Mouse (Mus musculus): ENCODE measurements around the gene Rpl4. TPM values are rescaled to one million over a fixed set of nuclear protein-coding genes. Genes with fewer than 3 reads are reported as not detected.

Gene Rpl4
- polyA plus RNA-seq, 1 experiment from 2014 or later: 902 TPM

DNA sequence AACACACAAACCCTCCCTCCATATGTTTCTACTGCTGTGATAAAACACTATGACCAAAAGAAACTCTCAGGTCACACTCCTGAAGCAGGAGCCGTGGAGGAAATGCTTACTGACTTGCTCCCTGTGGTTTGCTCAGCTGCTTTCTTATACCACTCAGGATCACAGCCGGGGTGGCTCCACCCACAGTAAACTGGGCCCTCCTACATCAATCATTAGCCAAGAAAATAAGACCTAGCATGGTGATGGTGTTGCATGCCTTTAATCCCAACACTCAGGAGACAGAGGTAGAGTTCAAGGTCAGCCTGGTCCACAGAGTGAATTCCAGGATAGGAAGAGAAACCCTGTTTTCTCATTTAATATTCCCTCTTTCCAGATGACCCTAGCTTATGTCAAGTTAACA, 26.7 kb downstream of the Rpl4 start:
- H3K27me3 ChIP-seq (ENCODE audit: control insufficient read depth, insufficient read depth, low read length): no peaks in the 10 kb centered on the region
- DNase-seq (ENCODE audit: low spot score) (peak; percentile 73), ATAC-seq (ENCODE audit: low FRiP score, low TSS enrichment) (peak; percentile 82)
- H3K4me1 ChIP-seq (replicated peaks; ENCODE audit: control insufficient read depth, insufficient read depth): no peaks in the 10 kb centered on the region
- H3K36me3 ChIP-seq (ENCODE audit: control insufficient read depth, insufficient read depth, low read length): no peaks in the 10 kb centered on the region
- H3K9me3 ChIP-seq (ENCODE audit: control insufficient read depth, low read length): no peaks in the 10 kb centered on the region
- TF ChIP-seq CTCF (IDR thresholded peaks at IDR 0.05; ENCODE audit: low read depth) (no peak), EP300 (optimal IDR thresholded peaks at IDR 0.05) (no peak)
- no peak overlapping the region for H3K9ac ChIP-seq (ENCODE audit: low read length)
- no peak overlapping the region for H3K4me2 ChIP-seq (replicated peaks; ENCODE audit: low read depth)
- H3K27ac ChIP-seq (replicated peaks): peak overlapping the region; percentile 79
- 51% methylated on average over 2 of the region's 2 CpGs for WGBS
- no peak overlapping the region for H3K4me3 ChIP-seq (ENCODE audit: low read depth, low read length)

GRCm38 (mm10) chr9:64202331-64202730, 29.2 kb downstream of the Rpl4 start:
- DNase-seq (ENCODE audit: low spot score) (no peak), ATAC-seq (ENCODE audit: low FRiP score, low TSS enrichment) (peak; percentile 40)
- H3K36me3 ChIP-seq (ENCODE audit: control insufficient read depth, insufficient read depth, low read length): no peaks in the 10 kb centered on the region
- no peak overlapping the region for H3K4me2 ChIP-seq (replicated peaks; ENCODE audit: low read depth)
- H3K4me1 ChIP-seq (replicated peaks; ENCODE audit: control insufficient read depth, insufficient read depth): no peaks in the 10 kb centered on the region
- no peaks in the 10 kb centered on the region for H3K9me3 ChIP-seq (ENCODE audit: control insufficient read depth, low read length)
- H3K27me3 ChIP-seq (ENCODE audit: control insufficient read depth, insufficient read depth, low read length): no peaks in the 10 kb centered on the region
- H3K27ac ChIP-seq (replicated peaks): peak overlapping the region; percentile 69
- no peak overlapping the region for H3K9ac ChIP-seq (ENCODE audit: low read length)
- H3K4me3 ChIP-seq (ENCODE audit: low read depth, low read length): no peak overlapping the region
- TF ChIP-seq CTCF (IDR thresholded peaks at IDR 0.05; ENCODE audit: low read depth): no peak
- TF ChIP-seq EP300 (optimal IDR thresholded peaks at IDR 0.05): no peak

DNA sequence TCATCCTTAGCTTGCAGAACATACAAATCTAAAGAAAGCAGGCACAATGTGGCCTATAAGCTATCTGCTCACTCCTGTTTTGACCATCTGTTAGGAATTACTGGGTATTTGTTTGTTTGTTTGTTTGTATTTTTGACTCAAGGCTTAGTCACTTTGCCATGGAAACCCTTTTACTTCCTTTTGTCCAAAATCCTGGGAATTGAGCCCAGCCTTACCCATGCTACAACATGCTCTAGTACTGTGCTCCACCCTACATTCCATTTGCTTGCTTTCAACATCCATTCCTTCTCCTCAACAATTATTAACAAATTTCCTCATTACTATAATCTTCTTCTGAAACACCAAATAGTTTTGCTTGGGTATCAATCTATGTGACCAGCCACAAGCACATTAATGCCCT, 29.7 kb downstream of the Rpl4 start:
- ATAC-seq (ENCODE audit: low FRiP score, low TSS enrichment) (no peak), DNase-seq (ENCODE audit: low spot score) (no peak)
- no peak for TF ChIP-seq CTCF (IDR thresholded peaks at IDR 0.05; ENCODE audit: low read depth)
- no peak for TF ChIP-seq EP300 (optimal IDR thresholded peaks at IDR 0.05)
- Histone ChIP-seq H3K36me3 (ENCODE audit: control insufficient read depth, insufficient read depth, low read length) (no peaks in the 10 kb centered on the region), H3K4me3 (ENCODE audit: low read depth, low read length) (no peak overlapping the region), H3K4me2 (replicated peaks; ENCODE audit: low read depth) (no peak overlapping the region), H3K9ac (ENCODE audit: low read length) (no peak overlapping the region), H3K27me3 (ENCODE audit: control insufficient read depth, insufficient read depth, low read length) (no peaks in the 10 kb centered on the region), H3K27ac (replicated peaks) (peak overlapping the region; percentile 69), H3K9me3 (ENCODE audit: control insufficient read depth, low read length) (no peaks in the 10 kb centered on the region), H3K4me1 (replicated peaks; ENCODE audit: control insufficient read depth, insufficient read depth) (no peaks in the 10 kb centered on the region)

DNA sequence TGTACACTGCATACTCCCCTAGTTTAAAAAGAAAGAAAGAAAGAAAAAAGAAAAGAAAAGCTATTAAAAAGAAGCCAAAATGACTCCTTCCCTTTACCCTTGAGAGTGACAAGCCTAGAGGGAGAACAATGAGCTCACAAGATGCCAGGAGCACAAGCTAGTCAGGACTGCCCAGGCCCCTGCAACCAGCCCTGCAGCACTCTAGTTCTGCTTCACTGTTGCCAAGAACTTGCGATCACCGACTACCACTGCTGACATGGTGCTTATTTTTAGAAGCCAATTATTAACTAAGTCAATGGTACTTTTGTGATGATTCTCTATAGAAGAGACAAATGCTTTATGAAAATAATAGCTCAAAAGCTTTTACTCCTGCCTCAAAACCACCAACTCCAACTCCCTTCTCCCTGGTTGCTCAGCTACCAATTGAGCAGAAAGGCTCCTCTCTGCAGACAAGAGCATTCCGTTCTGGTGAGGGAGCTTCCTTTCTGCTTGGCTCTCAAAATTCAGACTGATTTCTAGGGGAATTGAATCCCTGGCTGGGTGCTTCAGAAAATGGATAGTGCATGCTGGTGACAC, 34.4 kb downstream of the Rpl4 start:
- no peaks in the 10 kb centered on the region for H3K27me3 ChIP-seq (ENCODE audit: control insufficient read depth, insufficient read depth, low read length)
- H3K9me3 ChIP-seq (ENCODE audit: control insufficient read depth, low read length): no peaks in the 10 kb centered on the region
- no peak overlapping the region for H3K9ac ChIP-seq (ENCODE audit: low read length)
- H3K27ac ChIP-seq (replicated peaks): no peak overlapping the region
- TF ChIP-seq EP300 (optimal IDR thresholded peaks at IDR 0.05) (no peak), CTCF (IDR thresholded peaks at IDR 0.05; ENCODE audit: low read depth) (no peak)
- H3K4me2 ChIP-seq (replicated peaks; ENCODE audit: low read depth): no peak overlapping the region
- ATAC-seq (ENCODE audit: low FRiP score, low TSS enrichment): no peak
- H3K36me3 ChIP-seq (ENCODE audit: control insufficient read depth, insufficient read depth, low read length): peaks cover 3% of the 10 kb centered on the region; the same call in 1 of the 2 replicates
- no peaks in the 10 kb centered on the region for H3K4me1 ChIP-seq (replicated peaks; ENCODE audit: control insufficient read depth, insufficient read depth)
- 61% methylated on average over 3 of the region's 3 CpGs for WGBS
- no peak overlapping the region for H3K4me3 ChIP-seq (ENCODE audit: low read depth, low read length)
- DNase-seq (ENCODE audit: low spot score): no peak

GRCm38 (mm10) chr9:64214452-64214851, 41.3 kb downstream of the Rpl4 start:
- no peak for TF ChIP-seq CTCF (IDR thresholded peaks at IDR 0.05; ENCODE audit: low read depth)
- no peak for TF ChIP-seq EP300 (optimal IDR thresholded peaks at IDR 0.05)
- peak overlapping the region; percentile 58; the same call in 1 of the 2 replicates for H3K27ac ChIP-seq (replicated peaks)

DNA sequence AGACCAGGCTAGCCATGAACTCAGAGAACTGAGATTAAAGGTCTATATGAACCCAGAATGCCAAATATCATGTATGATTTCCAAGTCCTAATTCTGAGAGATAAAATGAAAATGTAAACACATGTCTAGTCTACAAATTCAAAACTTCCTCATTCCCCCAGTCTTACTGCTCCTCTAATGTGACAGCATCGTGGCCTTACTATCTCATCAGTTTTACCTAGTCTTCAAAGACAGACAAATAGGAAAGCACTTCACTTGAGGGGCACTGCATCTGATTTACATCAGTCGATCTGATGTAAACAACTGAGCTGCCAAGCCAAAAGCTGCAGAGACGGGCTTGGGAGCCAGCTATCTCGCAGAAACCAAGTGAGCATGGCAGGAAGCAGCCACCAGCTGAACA, 42.9 kb downstream of the Rpl4 start:
- no peak overlapping the region for H3K4me2 ChIP-seq (replicated peaks; ENCODE audit: low read depth)
- DNase-seq (ENCODE audit: low spot score) (no peak), ATAC-seq (ENCODE audit: low FRiP score, low TSS enrichment) (no peak)
- no peaks in the 10 kb centered on the region for H3K27me3 ChIP-seq (ENCODE audit: control insufficient read depth, insufficient read depth, low read length)
- H3K36me3 ChIP-seq (ENCODE audit: control insufficient read depth, insufficient read depth, low read length): no peaks in the 10 kb centered on the region; the same call in 1 of the 2 replicates
- peak overlapping the region; percentile 59; the same call in 1 of the 2 replicates for H3K27ac ChIP-seq (replicated peaks)
- WGBS: 44% methylated on average over 4 of the region's 4 CpGs
- no peak overlapping the region for H3K4me3 ChIP-seq (ENCODE audit: low read depth, low read length)
- H3K9me3 ChIP-seq (ENCODE audit: control insufficient read depth, low read length): no peaks in the 10 kb centered on the region
- TF ChIP-seq CTCF (IDR thresholded peaks at IDR 0.05; ENCODE audit: low read depth) (no peak), EP300 (optimal IDR thresholded peaks at IDR 0.05) (no peak)
- H3K4me1 ChIP-seq (replicated peaks; ENCODE audit: control insufficient read depth, insufficient read depth): 0 out of 2 replicates have a peak, but pooled peaks cover 4% of the 10 kb centered on the region
- no peak overlapping the region for H3K9ac ChIP-seq (ENCODE audit: low read length)

More at GRCm38 (mm10) chr9:64214452-64214851, 41.3 kb downstream of the Rpl4 start:
- no peaks in the 10 kb centered on the region for H3K27me3 ChIP-seq (ENCODE audit: control insufficient read depth, insufficient read depth, low read length)
- H3K4me3 ChIP-seq (ENCODE audit: low read depth, low read length): no peak overlapping the region
- 0 out of 2 replicates have a peak, but pooled peaks cover 4% of the 10 kb centered on the region for H3K4me1 ChIP-seq (replicated peaks; ENCODE audit: control insufficient read depth, insufficient read depth)
- no peaks in the 10 kb centered on the region for H3K9me3 ChIP-seq (ENCODE audit: control insufficient read depth, low read length)
- DNase-seq (ENCODE audit: low spot score) (peak; percentile 64), ATAC-seq (ENCODE audit: low FRiP score, low TSS enrichment) (peak; percentile 68)
- 66% methylated on average over 17 of the region's 17 CpGs for WGBS
- H3K9ac ChIP-seq (ENCODE audit: low read length): no peak overlapping the region
- H3K36me3 ChIP-seq (ENCODE audit: control insufficient read depth, insufficient read depth, low read length): no peaks in the 10 kb centered on the region
- H3K4me2 ChIP-seq (replicated peaks; ENCODE audit: low read depth): no peak overlapping the region

All from stomach, postnatal 0 days (tissue).